Mouse (Mus musculus) urinary bladder, adult 18-20 months (tissue): ENCODE results near the gene Hsd11b2.
A peak's percentile ranks its signal among the peaks of the same experiment; 100 is the strongest.
"Not testable (repeated sequence)": the region's sequence is repeated elsewhere in the genome, so short reads cannot be mapped to it uniquely, and the experiment has no call there.

Experiments
- DNase-seq, 2 experiments: peaks; one replicate each; pipeline ENCODE4 v3.0.0; 2022; ENCODE audit warnings: low spot score in 2 of 2, mixed read lengths in 2 of 2

The Hsd11b2 gene

GRCm38 (mm10) chr8:105562863-105563262, 44.3 kb downstream of the Hsd11b2 start:
- no peak for DNase-seq

GRCm38 (mm10) chr8:105563871-105564270, 45.3 kb downstream of the Hsd11b2 start:
- DNase-seq: no peak

- not testable (repeated sequence) for DNase-seq
These were observed 46.1 kb downstream of the Hsd11b2 start for GRCm38 (mm10) chr8:105564573-105565229.

- peak in 1 of 2 experiments; percentile 23 for DNase-seq
These were observed 46.9 kb downstream of the Hsd11b2 start for GRCm38 (mm10) chr8:105565401-105565881.

- DNase-seq: peak; percentile 87 to 99
These were observed 47.6 kb downstream of the Hsd11b2 start, which contains the start of gene Atp6v0d1 for GRCm38 (mm10) chr8:105565952-105566702. TSS of gene Atp6v0d1 (minus strand) at chr8:105566047.

GRCm38 (mm10) chr8:105566703-105567595, 48.4 kb downstream of the Hsd11b2 start:
- DNase-seq: peak in 1 of 2 experiments; percentile 33

- no peak for DNase-seq
These were observed 53.3 kb downstream of the Hsd11b2 start for GRCm38 (mm10) chr8:105571810-105572209.

- DNase-seq: no peak
These were observed 54.9 kb downstream of the Hsd11b2 start for GRCm38 (mm10) chr8:105573427-105573826.
